In genomic region chr15:77382880-77383279, GRCm38 (mm10) we compare ENCODE assay signal across 30 mouse cellular contexts. TPM values are rescaled to one million over a fixed set of nuclear protein-coding genes. Genes with fewer than 3 reads are reported as not detected.
DNase-seq lines count a peak whose midpoint lies in the region; ATAC-seq and TF ChIP-seq lines count a peak whose summit lies in the region.
"Had no signal": no experiment of that assay in that cellular context is flagged by ENCODE, and none has a peak within 500 bp of the region (broad histone marks: within the 10 kb centered on the region; RNA-seq: fewer than 3 reads in every experiment).

No protein-coding gene starts in this region.

- no peak overlapping the region for H3K27ac ChIP-seq in heart, embryonic 12.5 days (ENCODE audit: poor library complexity, severe bottlenecking)
- H3K27ac ChIP-seq in liver, embryonic 12.5 days: no peak overlapping the region
- H3K27ac ChIP-seq in liver, embryonic 11.5 days (ENCODE audit: low read depth, low read length): no peak overlapping the region
- peak overlapping the region; percentile 53; the same call in 1 of the 2 replicates for H3K27ac ChIP-seq in liver, embryonic 16.5 days (ENCODE audit: low read length)
- no peak overlapping the region for H3K27ac ChIP-seq in stomach, postnatal 0 days (replicated peaks)
- no peak overlapping the region for H3K27ac ChIP-seq in midbrain, postnatal 0 days (ENCODE audit: low read depth, low read length)
- H3K27ac ChIP-seq: hindbrain, embryonic 12.5 days; hindbrain, postnatal 0 days; limb, embryonic 10.5 days; limb, embryonic 15.5 days had no signal

- TF ChIP-seq EP300 in stomach, postnatal 0 days (optimal IDR thresholded peaks at IDR 0.05): no peak

- no peaks in the 10 kb centered on the region for H3K36me3 ChIP-seq in heart, embryonic 12.5 days
- H3K36me3 ChIP-seq in liver, embryonic 12.5 days: no peaks in the 10 kb centered on the region
- no peaks in the 10 kb centered on the region for H3K36me3 ChIP-seq in liver, embryonic 11.5 days (ENCODE audit: control insufficient read depth, insufficient read depth, low read length)
- H3K36me3 ChIP-seq in liver, embryonic 16.5 days (ENCODE audit: control insufficient read depth, insufficient read depth): no peaks in the 10 kb centered on the region
- H3K36me3 ChIP-seq in stomach, postnatal 0 days (ENCODE audit: control insufficient read depth, insufficient read depth, low read length): no peaks in the 10 kb centered on the region
- no peaks in the 10 kb centered on the region for H3K36me3 ChIP-seq in midbrain, postnatal 0 days (ENCODE audit: insufficient read depth, low read length)
- H3K36me3 ChIP-seq: hindbrain, embryonic 12.5 days; limb, embryonic 10.5 days; limb, embryonic 15.5 days had no signal

- H3K27me3 ChIP-seq in heart, embryonic 12.5 days (replicated peaks): peaks cover 11% of the 10 kb centered on the region
- H3K27me3 ChIP-seq in liver, embryonic 12.5 days (replicated peaks): no peaks in the 10 kb centered on the region
- H3K27me3 ChIP-seq in liver, embryonic 11.5 days (replicated peaks; ENCODE audit: control insufficient read depth, insufficient read depth, low read length): no peaks in the 10 kb centered on the region
- H3K27me3 ChIP-seq in liver, embryonic 16.5 days (ENCODE audit: control insufficient read depth, insufficient read depth, low read depth, low read length): no peaks in the 10 kb centered on the region
- no peaks in the 10 kb centered on the region for H3K27me3 ChIP-seq in stomach, postnatal 0 days (ENCODE audit: control insufficient read depth, insufficient read depth, low read length)
- H3K27me3 ChIP-seq in midbrain, postnatal 0 days (ENCODE audit: insufficient read depth, low read length): no peaks in the 10 kb centered on the region
- H3K27me3 ChIP-seq: hindbrain, embryonic 12.5 days; limb, embryonic 15.5 days; Patski had no signal

- H3K4me2 ChIP-seq in heart, embryonic 12.5 days: no peak overlapping the region
- H3K4me2 ChIP-seq in liver, embryonic 12.5 days: no peak overlapping the region
- H3K4me2 ChIP-seq in liver, embryonic 11.5 days: no peak overlapping the region
- H3K4me2 ChIP-seq in liver, embryonic 16.5 days (ENCODE audit: low read depth, low read length): no peak overlapping the region
- H3K4me2 ChIP-seq in stomach, postnatal 0 days (replicated peaks; ENCODE audit: low read depth): no peak overlapping the region
- no peak overlapping the region for H3K4me2 ChIP-seq in midbrain, postnatal 0 days (ENCODE audit: low read depth, low read length, poor library complexity, severe bottlenecking)
- H3K4me2 ChIP-seq: hindbrain, embryonic 12.5 days; limb, embryonic 15.5 days had no signal

- no peak overlapping the region for H3K9ac ChIP-seq in heart, embryonic 12.5 days
- H3K9ac ChIP-seq in liver, embryonic 12.5 days: no peak overlapping the region
- H3K9ac ChIP-seq in liver, embryonic 11.5 days (ENCODE audit: low read depth, low read length): no peak overlapping the region
- H3K9ac ChIP-seq in liver, embryonic 16.5 days (ENCODE audit: low read depth, low read length): no peak overlapping the region
- H3K9ac ChIP-seq in stomach, postnatal 0 days (ENCODE audit: low read length): no peak overlapping the region
- H3K9ac ChIP-seq in midbrain, postnatal 0 days (replicated peaks; ENCODE audit: low read length, poor library complexity, severe bottlenecking): no peak overlapping the region
- H3K9ac ChIP-seq: forebrain, postnatal 0 days; hindbrain, embryonic 12.5 days; limb, embryonic 15.5 days had no signal

- H3K4me3 ChIP-seq in heart, embryonic 12.5 days: no peak overlapping the region
- no peak overlapping the region for H3K4me3 ChIP-seq in liver, embryonic 12.5 days
- no peak overlapping the region for H3K4me3 ChIP-seq in liver, embryonic 11.5 days (ENCODE audit: low read depth, low read length)
- H3K4me3 ChIP-seq in liver, embryonic 16.5 days (ENCODE audit: low read depth, low read length): no peak overlapping the region
- H3K4me3 ChIP-seq in stomach, postnatal 0 days (ENCODE audit: low read depth, low read length): no peak overlapping the region
- H3K4me3 ChIP-seq in midbrain, postnatal 0 days (ENCODE audit: low read depth, low read length): no peak overlapping the region
- H3K4me3 ChIP-seq: erythroblast, embryonic 14.5 days; hindbrain, embryonic 12.5 days; limb, embryonic 10.5 days; limb, embryonic 15.5 days had no signal

- TF ChIP-seq CTCF in stomach, postnatal 0 days (IDR thresholded peaks at IDR 0.05; ENCODE audit: low read depth): no peak
- TF ChIP-seq CTCF in midbrain, postnatal 0 days (IDR thresholded peaks at IDR 0.05): no peak

- 70% methylated on average over 1 of the region's 1 CpGs for WGBS in heart, embryonic 12.5 days
- WGBS in liver, embryonic 12.5 days (ENCODE audit: insufficient replicate concordance): 37% methylated on average over 1 of the region's 1 CpGs
- 76% methylated on average over 1 of the region's 1 CpGs for WGBS in liver, embryonic 11.5 days
- 37% methylated on average over 1 of the region's 1 CpGs for WGBS in liver, embryonic 16.5 days (ENCODE audit: insufficient replicate concordance)
- WGBS in stomach, postnatal 0 days: 60% methylated on average over 1 of the region's 1 CpGs
- WGBS in midbrain, postnatal 0 days: 57% methylated on average over 1 of the region's 1 CpGs

- peak; percentile 15; the same call in 1 of the 2 replicates for ATAC-seq in heart, embryonic 12.5 days (ENCODE audit: insufficient number of reproducible peaks, low FRiP score)
- ATAC-seq in liver, embryonic 12.5 days: peak; percentile 32; the same call in 1 of the 2 replicates
- ATAC-seq in liver, embryonic 11.5 days (replicated peaks; ENCODE audit: low FRiP score): no peak; the same call in 1 of the 2 replicates
- ATAC-seq in liver, embryonic 16.5 days (ENCODE audit: low read depth): 0 out of 2 replicates have a peak, but pooled peaks have one; percentile 12
- peak; percentile 36; the same call in 1 of the 2 replicates for ATAC-seq in stomach, postnatal 0 days (ENCODE audit: low FRiP score, low TSS enrichment)
- no peak for ATAC-seq in midbrain, postnatal 0 days (ENCODE audit: low FRiP score)
- ATAC-seq: forebrain, postnatal 0 days; hindbrain, postnatal 0 days; lung, postnatal 0 days; Patski had no signal

- no peaks in the 10 kb centered on the region for H3K4me1 ChIP-seq in heart, embryonic 12.5 days (replicated peaks)
- no peaks in the 10 kb centered on the region for H3K4me1 ChIP-seq in liver, embryonic 12.5 days
- no peaks in the 10 kb centered on the region for H3K4me1 ChIP-seq in liver, embryonic 11.5 days (replicated peaks; ENCODE audit: control insufficient read depth, insufficient read depth, low read length)
- no peaks in the 10 kb centered on the region; the same call in none of the 2 replicates for H3K4me1 ChIP-seq in liver, embryonic 16.5 days (ENCODE audit: control insufficient read depth, low read depth, low read length)
- H3K4me1 ChIP-seq in stomach, postnatal 0 days (replicated peaks; ENCODE audit: control insufficient read depth, insufficient read depth): no peaks in the 10 kb centered on the region
- H3K4me1 ChIP-seq in midbrain, postnatal 0 days (ENCODE audit: insufficient read depth, low read length): no peaks in the 10 kb centered on the region
- H3K4me1 ChIP-seq: hindbrain, embryonic 12.5 days; limb, embryonic 10.5 days; limb, embryonic 15.5 days had no signal

- DNase-seq in heart, adult 9 months (ENCODE audit: low spot score in 2 of 2): no peak
- no peak for DNase-seq in liver, embryonic 11.5 days (ENCODE audit: low spot score)
- DNase-seq in stomach, postnatal 0 days (ENCODE audit: low spot score): no peak
- no peak for DNase-seq in midbrain, postnatal 0 days (ENCODE audit: low spot score)
- no peak for DNase-seq in spleen, postnatal 4 days (ENCODE audit: low spot score in 2 of 2)
- DNase-seq: adrenal gland, postnatal 10 days; cerebellum, adult 11 months; cerebellum, adult 9-10 months; cerebellum, postnatal 36 days; forebrain, postnatal 0 days; heart, postnatal 36 days; kidney, adult 11 months; layer of hippocampus, postnatal 36 days; midbrain, embryonic 14.5 days; right cerebral cortex, postnatal 25 days had no signal

- H3K9me3 ChIP-seq in heart, embryonic 12.5 days (replicated peaks): no peaks in the 10 kb centered on the region
- no peaks in the 10 kb centered on the region for H3K9me3 ChIP-seq in liver, embryonic 12.5 days (replicated peaks)
- no peaks in the 10 kb centered on the region for H3K9me3 ChIP-seq in liver, embryonic 11.5 days (ENCODE audit: control insufficient read depth, low read length)
- H3K9me3 ChIP-seq in liver, embryonic 16.5 days (replicated peaks; ENCODE audit: control insufficient read depth, low read length): no peaks in the 10 kb centered on the region
- no peaks in the 10 kb centered on the region for H3K9me3 ChIP-seq in stomach, postnatal 0 days (ENCODE audit: control insufficient read depth, low read length)
- H3K9me3 ChIP-seq in midbrain, postnatal 0 days (ENCODE audit: low read length): no peaks in the 10 kb centered on the region
- H3K9me3 ChIP-seq: hindbrain, embryonic 12.5 days; limb, embryonic 10.5 days; limb, embryonic 15.5 days had no signal

RNA-seq across cellular contexts. Expression of gene Apol7a, which starts 16.0 kb away (rescaled TPM):
- 0.19 TPM in 1 of 2 replicates, not detected in the other for polyA plus RNA-seq in heart, embryonic 12.5 days (2016; fragmentation: Nextera tagmentation; extraction: Ambion mirVana)
- 0.10 and 0.11 TPM in 2 replicates for polyA plus RNA-seq in liver, embryonic 12.5 days (2016; fragmentation: Nextera tagmentation; extraction: Ambion mirVana)
- polyA plus RNA-seq in liver, embryonic 11.5 days (2014; fragmentation: Nextera tagmentation; extraction: Ambion mirVana): not detected in 2 replicates
- 3.9 and 7.3 TPM in 2 replicates for polyA plus RNA-seq in liver, embryonic 16.5 days (2015; fragmentation: Nextera tagmentation; extraction: Ambion mirVana)
- polyA plus RNA-seq in stomach, postnatal 0 days (2015; fragmentation: Nextera tagmentation; extraction: Ambion mirVana): 12.7 and 14.5 TPM in 2 replicates
- total RNA-seq in midbrain, postnatal 0 days (2014; rRNA removed): not detected in 2 replicates
- not detected in 2 replicates for polyA plus RNA-seq in midbrain, postnatal 0 days (2015; fragmentation: Nextera tagmentation; extraction: Ambion mirVana)
- total RNA-seq: forebrain, postnatal 0 days; hindbrain, postnatal 0 days; MEL had no signal
- polyA plus RNA-seq: erythroblast, embryonic 14.5 days; forebrain, embryonic 11.5 days; forebrain, postnatal 0 days; hindbrain, embryonic 12.5 days; hindbrain, postnatal 0 days; kidney, embryonic 14.5 days; limb, embryonic 10.5 days; midbrain, embryonic 14.5 days; neural tube, embryonic 11.5 days; Patski had no signal

RNA-seq across cellular contexts. Expression of gene Apol9a, which starts 28.1 kb away (rescaled TPM):
- 0.74 and 0.76 TPM in 2 replicates for polyA plus RNA-seq in heart, embryonic 12.5 days (2016; fragmentation: Nextera tagmentation; extraction: Ambion mirVana)
- not detected in 2 replicates for polyA plus RNA-seq in liver, embryonic 12.5 days (2016; fragmentation: Nextera tagmentation; extraction: Ambion mirVana)
- not detected in 2 replicates for polyA plus RNA-seq in liver, embryonic 11.5 days (2014; fragmentation: Nextera tagmentation; extraction: Ambion mirVana)
- polyA plus RNA-seq in liver, embryonic 16.5 days (2015; fragmentation: Nextera tagmentation; extraction: Ambion mirVana): 0.15 TPM in 1 of 2 replicates, not detected in the other
- polyA plus RNA-seq in stomach, postnatal 0 days (2015; fragmentation: Nextera tagmentation; extraction: Ambion mirVana): 2.3 and 3.1 TPM in 2 replicates
- 0.16 and 0.42 TPM in 2 replicates for total RNA-seq in midbrain, postnatal 0 days (2014; rRNA removed)
- polyA plus RNA-seq in midbrain, postnatal 0 days (2015; fragmentation: Nextera tagmentation; extraction: Ambion mirVana): 0.39 and 0.80 TPM in 2 replicates
- total RNA-seq: gastrocnemius, postnatal 4 days; layer of hippocampus, postnatal 36 days; MEL had no signal
- polyA plus RNA-seq: erythroblast, embryonic 14.5 days; forebrain, embryonic 11.5 days; hindbrain, embryonic 12.5 days; kidney, embryonic 14.5 days; limb, embryonic 10.5 days; limb, embryonic 15.5 days; midbrain, embryonic 14.5 days; neural tube, embryonic 11.5 days had no signal

Comparison
In these comparisons a context has a peak if more than half of its experiments do, and no peak if none do; other contexts are left out.
1. ATAC-seq: peak in heart, embryonic 12.5 days (single experiment), liver, embryonic 12.5 days (single experiment), liver, embryonic 16.5 days (single experiment) and stomach, postnatal 0 days (single experiment); none in liver, embryonic 11.5 days (single experiment) and midbrain, postnatal 0 days (single experiment).